Mouse (Mus musculus) myocyte (in vitro differentiated cells): ENCODE data around the gene Rnf11.

Experiments
- CEBPB ChIP-seq: IDR thresholded peaks from 2 replicates; pipeline ENCODE4 v1.6.1; 2011; ENCODE audit warnings: mild to moderate bottlenecking, moderate library complexity; ENCODE audit not compliant: poor library complexity, insufficient read depth, severe bottlenecking
- E2F4 ChIP-seq: IDR thresholded peaks from one replicate; pipeline ENCODE4 v1.6.1; 2011; ENCODE audit warnings: mild to moderate bottlenecking, control low read depth, moderate library complexity; ENCODE audit not compliant: insufficient read depth
- MAX ChIP-seq: IDR thresholded peaks from one replicate; pipeline ENCODE4 v1.6.1; 2011; ENCODE audit warnings: low read depth, mild to moderate bottlenecking, control low read depth
- MYOD1 ChIP-seq, 3 experiments: IDR thresholded peaks; one replicate each; pipeline ENCODE4 v1.6.1; 2011; ENCODE audit warnings: control low read depth in 2 of 3, low read depth in 2 of 3, mild to moderate bottlenecking in 2 of 3, moderate library complexity in 1 of 3; ENCODE audit not compliant: insufficient read length in 2 of 3, control insufficient read depth in 1 of 3
- POLR2A ChIP-seq: IDR thresholded peaks from one replicate; pipeline ENCODE4 v1.6.1; 2011; ENCODE audit warnings: low read depth, mild to moderate bottlenecking, control low read depth, moderate library complexity; ENCODE audit not compliant: insufficient read length
- REST ChIP-seq: IDR thresholded peaks from one replicate; pipeline ENCODE4 v1.6.1; 2011; ENCODE audit warnings: mild to moderate bottlenecking, control low read depth, moderate library complexity; ENCODE audit not compliant: insufficient read depth, insufficient read length
- SRF ChIP-seq: IDR thresholded peaks from one replicate; pipeline ENCODE4 v1.6.1; 2011; ENCODE audit warnings: low read depth; ENCODE audit not compliant: control insufficient read depth, insufficient read length
- USF1 ChIP-seq: IDR thresholded peaks from one replicate; pipeline ENCODE4 v1.6.1; 2011; ENCODE audit warnings: low read depth, mild to moderate bottlenecking, control low read depth, moderate library complexity

DNA sequence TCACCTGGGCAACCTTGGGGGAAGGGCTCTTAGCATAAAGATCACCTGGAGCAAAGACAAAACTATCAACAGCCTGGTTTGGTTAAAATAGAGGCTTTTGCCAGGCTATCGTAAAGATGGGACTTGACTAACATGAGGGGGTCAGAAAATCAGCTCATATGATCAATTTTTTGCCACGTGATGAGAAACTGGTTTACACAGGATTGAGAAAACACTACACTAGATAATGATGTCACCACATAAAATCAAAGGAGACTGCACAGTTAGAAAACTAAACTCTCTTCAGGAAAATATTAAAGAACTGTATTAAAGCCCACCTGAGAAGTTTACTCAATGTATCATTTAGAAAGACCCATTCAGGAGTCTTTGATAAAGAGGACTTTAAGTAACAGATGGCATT, 9.4 kb downstream of the Rnf11 start:
- TF ChIP-seq CEBPB (no peak), SRF (no peak), USF1 (peak; percentile 68), MAX (no peak), MYOD1 (IDR thresholded peaks at IDR 0.05; ENCODE audit: control insufficient read depth in 1 of 3, insufficient read length in 2 of 3, low read depth in 2 of 3) (no peak), POLR2A (no peak), REST (no peak), E2F4 (no peak)
